Mouse (Mus musculus): ENCODE measurements around the gene Gm10577. TPM values are rescaled to one million over a fixed set of nuclear protein-coding genes. Genes with fewer than 3 reads are reported as not detected.
A peak's percentile ranks its signal among the peaks of the same experiment; 100 is the strongest.

Gm10577 gene
- not detected in 2 replicates for polyA plus RNA-seq (2015; fragmentation: Nextera tagmentation; extraction: Ambion mirVana)

GRCm38 (mm10) chr4:101020596-101020995 is at the start of gene Gm10577:
Gm10577 (minus strand) TSS chr4:101020696.
- no peaks in the 10 kb centered on the region for H3K4me1 ChIP-seq (replicated peaks)
- no peak within 1 kb of the TSS for H3K27ac ChIP-seq
- WGBS: 87% methylated on average over 4 of the region's 4 CpGs
- no peak within 1 kb of the TSS for H3K9ac ChIP-seq
- no peak within 1 kb of the TSS for H3K4me3 ChIP-seq
- ATAC-seq (ENCODE audit: low FRiP score): no peak
- H3K9me3 ChIP-seq: peaks cover 23% of the 10 kb centered on the region
- H3K27me3 ChIP-seq: no peaks in the 10 kb centered on the region
- no peak within 1 kb of the TSS for H3K4me2 ChIP-seq
- peaks cover 3% of the 10 kb centered on the region for H3K36me3 ChIP-seq

GRCm38 (mm10) chr4:101069154-101069971 is 48.9 kb upstream of the Gm10577 start:
- WGBS: under 1% methylated on average over 55 of the region's 55 CpGs
- Histone ChIP-seq H3K36me3 (no peaks in the 10 kb centered on the region), H3K9ac (peak overlapping the region; percentile 86), H3K27me3 (peaks cover 8% of the 10 kb centered on the region; the same call in 1 of the 2 replicates), H3K4me2 (peak overlapping the region; percentile 94), H3K9me3 (no peaks in the 10 kb centered on the region), H3K4me3 (peak overlapping the region; percentile 81), H3K27ac (no peak overlapping the region), H3K4me1 (replicated peaks) (peaks cover 9% of the 10 kb centered on the region)
- ATAC-seq (ENCODE audit: low FRiP score): peak; percentile 84

- Histone ChIP-seq H3K36me3 (no peaks in the 10 kb centered on the region), H3K27ac (no peak within 1 kb of the TSS), H3K4me1 (replicated peaks) (peaks cover 9% of the 10 kb centered on the region), H3K27me3 (peaks cover 8% of the 10 kb centered on the region; the same call in 1 of the 2 replicates), H3K9me3 (no peaks in the 10 kb centered on the region), H3K4me2 (peak within 1 kb of the TSS; percentile 94), H3K9ac (peak within 1 kb of the TSS; percentile 86), H3K4me3 (peak within 1 kb of the TSS; percentile 81)
- 2% methylated on average over 51 of the region's 54 CpGs for WGBS
- ATAC-seq (ENCODE audit: low FRiP score): peak; percentile 78
Measured at GRCm38 (mm10) chr4:101068786-101069153, 48.3 kb upstream of the Gm10577 start, which contains the start of gene Raver2. Raver2 (plus strand) TSS chr4:101068983.

GRCm38 (mm10) chr4:101066401-101066800 is 45.9 kb upstream of the Gm10577 start:
- Histone ChIP-seq H3K4me2 (no peak overlapping the region), H3K27me3 (peaks cover 8% of the 10 kb centered on the region; the same call in 1 of the 2 replicates), H3K9me3 (no peaks in the 10 kb centered on the region), H3K36me3 (no peaks in the 10 kb centered on the region), H3K9ac (no peak overlapping the region), H3K4me3 (no peak overlapping the region), H3K4me1 (replicated peaks) (peaks cover 9% of the 10 kb centered on the region), H3K27ac (no peak overlapping the region)
- WGBS: 45% methylated on average over 5 of the region's 5 CpGs
- no peak for ATAC-seq (ENCODE audit: low FRiP score)

- WGBS: 72% methylated on average over 2 of the region's 2 CpGs
- Histone ChIP-seq H3K4me2 (no peak overlapping the region), H3K27ac (no peak overlapping the region), H3K9me3 (no peaks in the 10 kb centered on the region), H3K27me3 (no peaks in the 10 kb centered on the region), H3K9ac (no peak overlapping the region), H3K36me3 (no peaks in the 10 kb centered on the region), H3K4me3 (no peak overlapping the region), H3K4me1 (replicated peaks) (no peaks in the 10 kb centered on the region)
- ATAC-seq (ENCODE audit: low FRiP score): no peak
Measured at GRCm38 (mm10) chr4:101062146-101062545, 41.6 kb upstream of the Gm10577 start.

GRCm38 (mm10) chr4:101046576-101046975 is 26.1 kb upstream of the Gm10577 start:
- no peak for ATAC-seq (ENCODE audit: low FRiP score)
- Histone ChIP-seq H3K27ac (no peak overlapping the region), H3K36me3 (no peaks in the 10 kb centered on the region), H3K9me3 (no peaks in the 10 kb centered on the region), H3K4me1 (replicated peaks) (no peaks in the 10 kb centered on the region), H3K9ac (no peak overlapping the region), H3K27me3 (no peaks in the 10 kb centered on the region), H3K4me3 (no peak overlapping the region), H3K4me2 (no peak overlapping the region)
- WGBS: 84% methylated on average over 4 of the region's 4 CpGs

- ATAC-seq (ENCODE audit: low FRiP score): no peak
- Histone ChIP-seq H3K4me1 (replicated peaks) (no peaks in the 10 kb centered on the region), H3K9ac (no peak overlapping the region), H3K4me3 (no peak overlapping the region), H3K9me3 (no peaks in the 10 kb centered on the region), H3K36me3 (no peaks in the 10 kb centered on the region), H3K27ac (no peak overlapping the region), H3K4me2 (no peak overlapping the region), H3K27me3 (no peaks in the 10 kb centered on the region)
Measured at GRCm38 (mm10) chr4:101044149-101044548, 23.7 kb upstream of the Gm10577 start.

- ATAC-seq (ENCODE audit: low FRiP score): no peak
- Histone ChIP-seq H3K4me2 (no peak overlapping the region), H3K9me3 (no peaks in the 10 kb centered on the region), H3K27me3 (no peaks in the 10 kb centered on the region), H3K36me3 (no peaks in the 10 kb centered on the region), H3K9ac (no peak overlapping the region), H3K4me3 (no peak overlapping the region), H3K27ac (no peak overlapping the region), H3K4me1 (replicated peaks) (no peaks in the 10 kb centered on the region)
- WGBS: 98% methylated on average over 2 of the region's 2 CpGs
Measured at GRCm38 (mm10) chr4:101043691-101044090, 23.2 kb upstream of the Gm10577 start.

GRCm38 (mm10) chr4:101037156-101037555 is 16.7 kb upstream of the Gm10577 start:
- Histone ChIP-seq H3K4me3 (no peak overlapping the region), H3K4me1 (replicated peaks) (no peaks in the 10 kb centered on the region), H3K9me3 (no peaks in the 10 kb centered on the region), H3K27ac (no peak overlapping the region), H3K36me3 (no peaks in the 10 kb centered on the region), H3K9ac (no peak overlapping the region), H3K27me3 (no peaks in the 10 kb centered on the region), H3K4me2 (no peak overlapping the region)
- WGBS: 68% methylated on average over 7 of the region's 7 CpGs
- no peak for ATAC-seq (ENCODE audit: low FRiP score)

- H3K27ac ChIP-seq: no peak overlapping the region
- WGBS: 86% methylated on average over 5 of the region's 5 CpGs
- H3K4me2 ChIP-seq: no peak overlapping the region
- H3K9me3 ChIP-seq: no peaks in the 10 kb centered on the region
- H3K4me3 ChIP-seq: no peak overlapping the region
- no peak overlapping the region for H3K9ac ChIP-seq
- no peaks in the 10 kb centered on the region for H3K27me3 ChIP-seq
- H3K36me3 ChIP-seq: no peaks in the 10 kb centered on the region
- no peak for ATAC-seq (ENCODE audit: low FRiP score)
- no peaks in the 10 kb centered on the region for H3K4me1 ChIP-seq (replicated peaks)
Measured at GRCm38 (mm10) chr4:101035131-101035530, 14.6 kb upstream of the Gm10577 start.

GRCm38 (mm10) chr4:101033047-101033446 is 12.6 kb upstream of the Gm10577 start:
- H3K4me1 ChIP-seq (replicated peaks): no peaks in the 10 kb centered on the region

GRCm38 (mm10) chr4:101027852-101028411 is 7.4 kb upstream of the Gm10577 start:
- Histone ChIP-seq H3K4me1 (replicated peaks) (no peaks in the 10 kb centered on the region), H3K27ac (no peak overlapping the region), H3K9me3 (peaks cover 6% of the 10 kb centered on the region; the same call in 1 of the 2 replicates), H3K4me2 (no peak overlapping the region), H3K27me3 (no peaks in the 10 kb centered on the region), H3K9ac (no peak overlapping the region), H3K4me3 (no peak overlapping the region), H3K36me3 (peaks cover 2% of the 10 kb centered on the region; the same call in 1 of the 2 replicates)
- 94% methylated on average over 9 of the region's 9 CpGs for WGBS
- no peak for ATAC-seq (ENCODE audit: low FRiP score)

More at GRCm38 (mm10) chr4:101033047-101033446, 12.6 kb upstream of the Gm10577 start:
- H3K9ac ChIP-seq: no peak overlapping the region
- H3K27ac ChIP-seq: no peak overlapping the region
- H3K36me3 ChIP-seq: no peaks in the 10 kb centered on the region
- H3K27me3 ChIP-seq: no peaks in the 10 kb centered on the region
- WGBS: 81% methylated on average over 3 of the region's 3 CpGs
- ATAC-seq (ENCODE audit: low FRiP score): no peak
- no peaks in the 10 kb centered on the region for H3K9me3 ChIP-seq
- no peak overlapping the region for H3K4me2 ChIP-seq
- no peak overlapping the region for H3K4me3 ChIP-seq
